Mouse (Mus musculus): ENCODE results near the gene Sbds.

Sbds gene

GRCm38 (mm10) chr5:130255017-130255720 is at the start of gene Sbds, which contains the start of gene Tyw1:
Sbds (minus strand) TSS chr5:130255530.
Tyw1 (plus strand) TSS chr5:130255619.
- DNase-seq, result peak; percentile 96 to 97

GRCm38 (mm10) chr5:130303611-130304010 is 48.3 kb upstream of the Sbds start:
- no peak for DNase-seq

DNA sequence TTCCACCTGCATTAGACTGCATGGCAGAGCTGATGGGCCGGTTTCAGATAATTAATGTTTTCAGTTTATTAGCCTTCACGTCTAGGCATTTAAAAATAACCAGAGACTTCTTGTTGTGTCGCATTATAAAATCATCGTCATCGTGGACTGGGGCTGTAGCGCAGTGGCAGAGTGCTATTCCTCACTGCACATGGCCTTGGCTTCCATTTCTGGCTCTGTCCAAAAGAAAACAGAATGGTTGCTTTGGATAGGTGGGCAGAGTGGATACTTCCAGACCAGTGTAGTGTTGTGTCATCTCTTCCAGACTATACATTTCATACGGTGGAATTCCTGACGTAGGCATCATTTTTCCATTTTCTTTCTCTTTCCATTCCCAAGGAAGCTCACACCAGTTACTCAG is 44.2 kb upstream of the Sbds start:
- DNase-seq, result no peak

DNA sequence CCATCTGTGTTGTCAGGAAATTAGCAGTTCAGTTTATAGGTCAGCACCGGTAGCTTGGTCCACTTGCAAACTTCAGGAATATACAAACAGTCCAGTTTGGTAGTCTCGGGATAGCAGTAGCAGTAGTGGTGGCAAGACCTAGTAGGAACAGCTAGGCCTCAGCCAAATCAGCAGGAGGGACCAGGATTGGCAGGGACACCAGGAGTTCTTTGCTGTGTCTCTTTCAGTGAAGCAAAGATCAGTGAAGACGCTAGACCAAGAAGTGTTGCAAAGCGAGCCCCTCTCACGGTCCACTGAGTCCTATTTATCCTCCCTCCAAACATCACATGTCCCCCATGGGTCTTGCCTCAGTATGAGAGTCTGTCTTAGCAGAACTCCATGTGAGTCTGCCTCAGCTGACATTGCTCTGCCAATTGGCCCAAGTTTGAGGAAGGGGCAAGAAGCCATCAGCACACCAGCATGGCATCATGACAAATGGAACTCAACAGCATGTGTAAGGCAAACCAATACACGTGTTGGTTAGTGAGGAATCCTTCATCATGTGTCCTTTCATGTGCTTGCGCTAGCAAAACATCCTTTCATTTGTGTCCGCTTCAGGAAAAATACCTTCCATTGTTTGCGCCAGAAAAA is 43.6 kb upstream of the Sbds start:
- no peak for DNase-seq

- DNase-seq, result peak in 1 of 2 experiments; percentile 12
These were observed 40.7 kb upstream of the Sbds start for GRCm38 (mm10) chr5:130296071-130296470.

GRCm38 (mm10) chr5:130294598-130294997 is 39.3 kb upstream of the Sbds start:
- DNase-seq, result no peak

DNA sequence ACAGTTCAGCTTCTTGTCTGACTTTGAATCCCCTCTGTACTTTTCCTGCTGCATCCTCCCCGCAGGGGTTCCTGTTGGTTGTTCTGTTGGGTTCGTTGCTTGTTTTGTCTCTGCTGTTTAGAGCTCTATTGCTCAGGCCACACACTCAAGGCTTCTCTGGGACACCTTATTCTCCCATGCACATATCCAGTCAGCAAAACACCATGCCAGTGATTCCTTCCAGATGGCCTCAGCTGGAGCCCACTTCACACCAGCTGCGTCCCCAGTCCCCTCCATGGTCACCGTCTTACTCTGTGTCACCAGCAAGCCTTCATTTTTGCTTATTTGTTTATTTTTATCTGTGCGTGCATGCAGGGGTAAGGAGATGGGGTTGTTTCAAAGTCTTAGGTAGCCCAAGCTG is 38.6 kb upstream of the Sbds start:
- no peak for DNase-seq

GRCm38 (mm10) chr5:130292976-130293375 is 37.6 kb upstream of the Sbds start:
- no peak for DNase-seq

GRCm38 (mm10) chr5:130290775-130291174 is 35.4 kb upstream of the Sbds start:
- no peak for DNase-seq

- DNase-seq, result peak in 1 of 2 experiments; percentile 28
These were observed 34.9 kb upstream of the Sbds start for GRCm38 (mm10) chr5:130290242-130290641.

DNA sequence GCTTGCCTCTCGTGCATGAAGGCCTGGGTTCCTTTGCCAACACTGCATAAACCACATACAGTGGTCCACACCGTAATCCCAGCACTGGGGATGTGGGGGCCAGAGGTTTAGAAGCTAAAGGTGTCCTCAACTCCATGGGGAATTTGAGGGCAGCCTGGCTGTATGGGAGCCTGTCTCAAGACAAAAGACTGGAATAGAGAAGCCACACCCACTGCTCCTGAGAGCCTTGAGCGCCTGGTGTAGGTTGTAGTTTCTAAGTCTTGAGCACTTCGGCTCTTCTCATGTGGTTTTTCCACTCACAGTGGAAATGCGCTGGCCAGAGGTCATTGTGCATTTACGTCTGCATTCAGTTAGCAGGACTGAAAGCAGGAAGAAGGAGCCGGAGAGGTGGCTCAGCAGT is 32.8 kb upstream of the Sbds start:
- no peak for DNase-seq

DNA sequence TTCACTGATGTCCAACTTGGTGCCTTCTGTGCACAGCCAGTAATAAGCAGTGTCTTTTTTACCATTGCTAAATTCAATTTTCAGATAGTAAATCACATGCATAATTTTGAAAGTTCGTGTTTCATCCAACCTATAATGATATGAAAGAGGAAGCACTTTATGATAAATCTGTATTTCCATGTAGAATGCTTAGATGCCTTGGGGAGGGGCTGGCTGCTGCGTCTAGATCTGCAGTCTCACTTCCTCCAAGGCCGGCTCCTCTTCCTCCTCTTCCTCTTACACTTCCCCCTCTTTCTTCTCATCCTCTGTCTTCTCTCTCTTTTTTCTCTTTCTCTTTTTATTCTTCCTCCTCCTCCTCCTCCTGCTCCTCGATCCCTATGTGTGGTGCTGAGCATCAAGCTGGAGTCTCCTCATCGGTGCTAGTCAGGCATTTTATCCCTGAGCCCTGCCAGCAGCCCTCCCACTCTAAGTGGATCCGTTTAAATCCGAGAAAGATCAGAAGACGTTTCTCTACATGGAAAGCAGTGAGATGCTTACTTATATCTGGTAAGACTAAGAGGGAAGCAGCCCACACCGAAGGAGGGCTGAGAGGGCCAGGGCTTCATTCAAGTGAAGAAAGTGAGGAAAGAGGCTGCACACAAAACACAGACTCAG is 27.9 kb upstream of the Sbds start:
- no peak for DNase-seq

DNA sequence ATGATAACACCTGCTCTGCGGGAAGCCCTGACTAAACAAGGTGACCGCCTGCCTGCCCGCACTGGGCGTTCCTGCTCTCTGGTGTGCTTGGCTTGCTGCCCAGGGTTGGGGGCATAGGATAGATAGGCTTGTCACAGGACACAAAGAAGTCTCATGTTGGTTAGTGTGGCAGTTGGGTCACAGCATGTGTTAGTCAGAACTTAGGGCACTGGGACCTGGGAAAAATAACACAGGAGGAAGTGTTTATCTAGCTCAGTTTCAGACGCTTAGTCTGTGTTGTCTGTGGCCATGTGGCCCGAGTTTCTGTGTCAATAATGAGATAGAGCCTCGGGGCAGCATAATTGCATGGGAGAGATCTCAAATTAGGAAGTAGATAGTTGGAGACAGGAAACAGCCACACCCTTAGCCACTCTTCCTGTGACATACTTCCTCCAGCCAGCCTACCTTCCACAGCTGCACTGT is 22.7 kb upstream of the Sbds start:
- DNase-seq, result peak in 1 of 2 experiments; percentile 24

- peak; percentile 51 to 56 for DNase-seq
These were observed 20.2 kb upstream of the Sbds start for GRCm38 (mm10) chr5:130275509-130275908.

- no peak for DNase-seq
These were observed 17.7 kb upstream of the Sbds start for GRCm38 (mm10) chr5:130273046-130273445.

GRCm38 (mm10) chr5:130272344-130272743 is 17.0 kb upstream of the Sbds start:
- peak in 1 of 2 experiments; percentile 20 for DNase-seq

DNA sequence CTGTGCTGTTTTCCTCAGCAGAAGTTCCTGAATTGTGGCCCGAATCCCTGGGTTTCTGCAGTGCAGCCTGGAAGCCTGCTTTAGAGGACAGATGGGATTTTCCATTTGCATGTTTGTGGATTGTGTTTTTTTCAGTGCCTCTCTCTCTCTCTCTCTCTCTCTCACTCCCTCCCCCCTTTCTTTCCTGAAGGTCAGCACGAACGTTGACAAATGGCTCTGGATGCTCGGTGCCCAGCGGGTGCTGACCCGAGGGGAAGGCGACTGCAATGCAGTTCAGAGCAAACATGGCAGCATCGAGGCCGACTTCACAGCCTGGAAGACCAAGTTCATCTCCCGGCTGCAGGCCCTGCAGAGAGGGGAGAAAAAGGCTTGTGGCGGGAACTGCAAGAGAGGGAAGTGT is 13.6 kb upstream of the Sbds start:
- DNase-seq, result no peak

GRCm38 (mm10) chr5:130267316-130267715 is 12.0 kb upstream of the Sbds start:
- DNase-seq, result peak; percentile 36 to 41

- DNase-seq, result peak; percentile 68 to 71
These were observed 11.3 kb upstream of the Sbds start for GRCm38 (mm10) chr5:130266651-130267050.

DNA sequence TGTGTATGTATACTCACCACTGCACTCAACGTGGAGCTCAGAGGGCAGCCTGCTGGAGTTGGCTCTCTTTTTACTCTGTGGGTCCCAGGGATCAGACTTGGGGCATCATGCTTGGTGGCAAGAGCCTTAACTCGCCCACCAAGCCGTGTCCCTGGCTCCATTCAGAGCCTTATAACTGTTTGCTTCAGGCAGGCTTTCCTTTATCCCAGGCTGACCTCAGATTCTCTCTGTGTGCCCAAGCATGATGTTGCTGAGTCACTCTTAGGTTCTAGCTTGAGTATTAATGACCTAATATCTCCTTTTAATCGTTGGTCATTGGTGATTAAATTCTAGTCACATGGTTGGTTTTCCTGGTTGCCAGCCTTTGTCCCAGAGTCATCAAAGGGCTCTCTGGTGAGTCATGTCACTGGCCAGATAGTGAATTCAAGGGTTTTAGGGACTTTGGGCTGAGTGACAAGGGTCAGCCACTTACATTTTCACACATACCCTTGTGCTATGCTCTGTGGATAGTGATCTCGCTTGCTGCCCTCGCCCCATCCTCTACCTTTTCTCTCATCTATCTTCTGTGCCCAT is 9.2 kb upstream of the Sbds start:
- no peak for DNase-seq

- no peak for DNase-seq
These were observed 8.1 kb upstream of the Sbds start for GRCm38 (mm10) chr5:130263454-130263853.

- no peak for DNase-seq
These were observed 2.0 kb upstream of the Sbds start for GRCm38 (mm10) chr5:130257303-130257702.

DNA sequence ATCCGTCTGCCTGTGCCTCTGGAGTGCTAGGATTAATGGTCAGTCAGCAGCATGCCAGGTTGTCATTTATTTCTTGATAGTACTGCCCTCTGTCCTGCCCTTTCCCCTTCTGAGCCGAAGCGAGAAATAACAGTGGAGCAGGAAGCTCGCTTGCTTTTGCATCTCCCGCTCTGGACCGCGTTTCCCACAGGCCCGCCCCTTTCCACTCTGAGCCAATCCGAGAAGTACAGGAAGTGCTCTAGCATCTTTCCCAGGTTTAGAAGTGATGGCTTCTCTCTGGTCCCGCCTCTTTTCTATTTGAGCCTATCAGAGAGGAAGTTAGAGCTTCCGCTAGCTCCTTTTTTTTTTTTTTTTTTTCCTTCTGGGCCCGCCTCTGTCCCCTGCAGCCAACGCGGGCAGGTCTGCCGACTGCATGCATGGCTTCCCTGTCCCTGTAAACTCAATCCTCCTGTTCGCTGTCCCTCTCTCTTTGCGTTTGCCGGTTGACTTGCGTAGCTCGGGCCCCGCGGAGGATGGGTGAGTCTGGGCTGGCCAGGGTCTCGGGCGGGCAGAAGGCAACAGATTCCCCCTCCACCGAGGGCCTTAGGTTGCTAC is 1.4 kb upstream of the Sbds start:
- peak; percentile 90 to 92 for DNase-seq

All from B cell, adult 2 months (primary cell).